Mouse (Mus musculus): ENCODE data around the gene Dennd4c.
"Not testable (repeated sequence)": the region's sequence is repeated elsewhere in the genome, so short reads cannot be mapped to it uniquely, and the experiment has no call there.

Gene Dennd4c

GRCm38 (mm10) chr4:86777587-86777986 lies 29.2 kb downstream of the Dennd4c start:
- no peak for DNase-seq (ENCODE audit: low spot score in 2 of 2)

GRCm38 (mm10) chr4:86810604-86811003 lies 62.2 kb downstream of the Dennd4c start:
- no peak for DNase-seq (ENCODE audit: low spot score in 2 of 2)

- no peak for DNase-seq (ENCODE audit: low spot score in 2 of 2)
Observed at GRCm38 (mm10) chr4:86814850-86815249, 66.5 kb downstream of the Dennd4c start.

GRCm38 (mm10) chr4:86823169-86823568 lies 74.8 kb downstream of the Dennd4c start:
- DNase-seq (ENCODE audit: low spot score in 2 of 2): peak; percentile 52 to 56

- DNase-seq (ENCODE audit: low spot score in 2 of 2): peak in 1 of 2 experiments; percentile 30
Observed at GRCm38 (mm10) chr4:86825143-86825542, 76.8 kb downstream of the Dennd4c start.

- DNase-seq (ENCODE audit: low spot score in 2 of 2): no peak
Observed at GRCm38 (mm10) chr4:86831896-86832295, 83.5 kb downstream of the Dennd4c start.

GRCm38 (mm10) chr4:86841141-86841540 lies 92.8 kb downstream of the Dennd4c start:
- DNase-seq (ENCODE audit: low spot score in 2 of 2): not testable (repeated sequence)

GRCm38 (mm10) chr4:86845384-86845783 lies 97.0 kb downstream of the Dennd4c start:
- no peak for DNase-seq (ENCODE audit: low spot score in 2 of 2)

- no peak for DNase-seq (ENCODE audit: low spot score in 2 of 2)
Observed at GRCm38 (mm10) chr4:86847246-86847645, 98.9 kb downstream of the Dennd4c start.

- DNase-seq (ENCODE audit: low spot score in 2 of 2): no peak
Observed at GRCm38 (mm10) chr4:86851331-86851730, 103.0 kb downstream of the Dennd4c start.

GRCm38 (mm10) chr4:86852018-86852417 lies 103.7 kb downstream of the Dennd4c start:
- DNase-seq (ENCODE audit: low spot score in 2 of 2): no peak

- DNase-seq (ENCODE audit: low spot score in 2 of 2): no peak
Observed at GRCm38 (mm10) chr4:86852813-86853590, 104.6 kb downstream of the Dennd4c start.

- DNase-seq (ENCODE audit: low spot score in 2 of 2): no peak
Observed at GRCm38 (mm10) chr4:86856304-86857112, 108.2 kb downstream of the Dennd4c start.

GRCm38 (mm10) chr4:86857113-86858069 lies 109.0 kb downstream of the Dennd4c start, which contains the start of gene Rps6:
Rps6 (minus strand) TSS chr4:86857412.
- DNase-seq (ENCODE audit: low spot score in 2 of 2): peak; percentile 98

- peak in 1 of 2 experiments; percentile 42 for DNase-seq (ENCODE audit: low spot score in 2 of 2)
Observed at GRCm38 (mm10) chr4:86858070-86858440, 109.7 kb downstream of the Dennd4c start.

GRCm38 (mm10) chr4:86864087-86864486 lies 115.7 kb downstream of the Dennd4c start:
- no peak for DNase-seq (ENCODE audit: low spot score in 2 of 2)

- no peak for DNase-seq (ENCODE audit: low spot score in 2 of 2)
Observed at GRCm38 (mm10) chr4:86871988-86872387, 123.6 kb downstream of the Dennd4c start.

- peak; percentile 31 to 50 for DNase-seq (ENCODE audit: low spot score in 2 of 2)
Observed at GRCm38 (mm10) chr4:86873072-86873471, 124.7 kb downstream of the Dennd4c start.

GRCm38 (mm10) chr4:86874146-86874847 lies 125.9 kb downstream of the Dennd4c start, which contains the start of gene Acer2:
Acer2 (plus strand) TSS chr4:86874396.
- DNase-seq (ENCODE audit: low spot score in 2 of 2): peak; percentile 83

GRCm38 (mm10) chr4:86879477-86879876 lies 131.1 kb downstream of the Dennd4c start:
- no peak for DNase-seq (ENCODE audit: low spot score in 2 of 2)

GRCm38 (mm10) chr4:86881178-86881577 lies 132.8 kb downstream of the Dennd4c start:
- DNase-seq (ENCODE audit: low spot score in 2 of 2): no peak

All from right cerebral cortex, postnatal 10 days (tissue).